Mouse (Mus musculus): ENCODE data around the gene Gm49387. TPM values are rescaled to one million over a fixed set of nuclear protein-coding genes. Genes with fewer than 3 reads are reported as not detected.
A peak's percentile ranks its signal among the peaks of the same experiment; 100 is the strongest.

Gm49387 gene
- polyA plus RNA-seq, 1 experiment from 2014 or later, result 0.37 TPM

DNA sequence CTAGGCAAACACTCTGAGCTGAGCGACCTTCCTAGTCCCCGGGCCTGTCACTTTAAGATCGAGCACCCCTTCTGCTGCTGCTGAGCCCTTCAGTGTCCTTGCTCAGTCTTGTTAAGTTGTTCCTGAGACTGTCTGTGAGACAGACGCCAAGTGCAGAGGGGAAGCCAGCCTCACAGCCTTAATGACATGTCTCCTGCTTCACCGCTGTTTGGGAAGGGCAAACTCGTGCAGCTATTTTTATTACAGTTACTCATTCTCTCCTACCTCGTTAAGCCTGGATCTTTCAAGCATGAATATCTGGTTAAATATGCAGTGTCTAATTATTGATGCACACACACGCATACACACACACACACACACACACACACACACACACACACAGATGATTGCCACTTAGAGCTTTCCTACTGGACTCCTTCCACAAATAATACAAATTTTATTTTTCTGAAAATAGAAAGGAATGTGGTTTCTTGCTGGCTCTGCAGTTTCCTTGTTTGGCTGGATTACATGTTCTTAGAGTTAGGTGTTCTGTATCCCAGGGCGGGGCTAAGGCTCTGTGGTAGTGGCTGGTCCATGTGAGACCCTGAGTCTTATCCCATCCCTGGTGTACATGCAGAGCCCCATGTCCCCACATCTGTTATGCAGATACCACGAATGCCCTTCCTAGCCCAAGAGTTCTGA, 19.0 kb upstream of the Gm49387 start:
- H3K36me3 ChIP-seq, result no peaks in the 10 kb centered on the region
- 31% methylated on average over 10 of the region's 10 CpGs for WGBS
- H3K4me2 ChIP-seq (replicated peaks), result no peak overlapping the region
- peaks cover 65% of the 10 kb centered on the region for H3K4me1 ChIP-seq
- H3K9ac ChIP-seq (replicated peaks), result no peak overlapping the region
- no peak for ATAC-seq (replicated peaks)
- no peaks in the 10 kb centered on the region for H3K9me3 ChIP-seq
- H3K27me3 ChIP-seq, result no peaks in the 10 kb centered on the region
- no peak overlapping the region for H3K4me3 ChIP-seq
- peak overlapping the region; percentile 98 for H3K27ac ChIP-seq (replicated peaks)

GRCm38 (mm10) chr14:31658126-31658680, 17.5 kb upstream of the Gm49387 start:
- H3K9me3 ChIP-seq, result no peaks in the 10 kb centered on the region
- no peak overlapping the region for H3K27ac ChIP-seq (replicated peaks)
- H3K9ac ChIP-seq (replicated peaks), result no peak overlapping the region
- no peaks in the 10 kb centered on the region for H3K27me3 ChIP-seq
- no peak overlapping the region for H3K4me2 ChIP-seq (replicated peaks)
- H3K4me3 ChIP-seq, result no peak overlapping the region
- no peak for ATAC-seq (replicated peaks)
- H3K4me1 ChIP-seq, result peaks cover 51% of the 10 kb centered on the region
- WGBS, result 79% methylated on average over 8 of the region's 8 CpGs
- no peaks in the 10 kb centered on the region for H3K36me3 ChIP-seq

- no peaks in the 10 kb centered on the region for H3K27me3 ChIP-seq
- no peak overlapping the region for H3K4me3 ChIP-seq
- H3K36me3 ChIP-seq, result no peaks in the 10 kb centered on the region
- H3K4me2 ChIP-seq (replicated peaks), result no peak overlapping the region
- 35% methylated on average over 5 of the region's 5 CpGs for WGBS
- ATAC-seq (replicated peaks), result peak; percentile 11; the same call in 1 of the 2 replicates
- no peaks in the 10 kb centered on the region for H3K9me3 ChIP-seq
- H3K4me1 ChIP-seq, result peaks cover 41% of the 10 kb centered on the region
- H3K9ac ChIP-seq (replicated peaks), result no peak overlapping the region
- 0 out of 2 replicates have a peak overlapping the region, but pooled peaks have one; percentile 15 for H3K27ac ChIP-seq (replicated peaks)
These were observed 16.4 kb upstream of the Gm49387 start for GRCm38 (mm10) chr14:31656857-31657645.

- no peak for ATAC-seq (replicated peaks)
- Histone ChIP-seq H3K27ac (replicated peaks) (no peak overlapping the region), H3K4me2 (replicated peaks) (no peak overlapping the region), H3K9me3 (no peaks in the 10 kb centered on the region), H3K4me1 (peaks cover 36% of the 10 kb centered on the region), H3K9ac (replicated peaks) (no peak overlapping the region), H3K36me3 (no peaks in the 10 kb centered on the region), H3K4me3 (no peak overlapping the region), H3K27me3 (no peaks in the 10 kb centered on the region)
- WGBS, result 82% methylated on average over 7 of the region's 7 CpGs
These were observed 15.7 kb upstream of the Gm49387 start for GRCm38 (mm10) chr14:31656386-31656785.

DNA sequence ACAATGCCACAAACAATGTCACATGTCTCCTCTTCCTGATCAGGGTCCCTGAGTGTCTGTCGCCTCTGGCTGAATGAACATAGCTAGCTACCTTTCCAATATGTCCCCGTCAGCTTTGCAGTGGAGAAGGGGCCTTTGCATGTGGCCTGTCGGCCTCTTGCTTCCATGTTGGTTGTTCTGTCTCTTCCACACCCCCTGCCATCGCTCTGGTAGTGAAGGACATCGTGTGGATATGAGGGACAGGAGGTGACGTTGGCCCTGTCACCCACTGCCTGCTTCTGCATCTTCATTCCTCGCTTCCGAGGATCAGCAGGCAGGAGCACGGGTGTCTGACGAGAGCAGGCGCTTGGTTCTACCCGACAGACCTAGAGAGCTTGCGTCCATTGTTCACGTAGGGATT, 14.7 kb upstream of the Gm49387 start:
- no peaks in the 10 kb centered on the region for H3K27me3 ChIP-seq
- no peak for ATAC-seq (replicated peaks)
- H3K36me3 ChIP-seq, result no peaks in the 10 kb centered on the region
- no peaks in the 10 kb centered on the region for H3K9me3 ChIP-seq
- H3K4me3 ChIP-seq, result no peak overlapping the region
- H3K4me1 ChIP-seq, result peaks cover 27% of the 10 kb centered on the region
- H3K4me2 ChIP-seq (replicated peaks), result no peak overlapping the region
- no peak overlapping the region for H3K27ac ChIP-seq (replicated peaks)
- no peak overlapping the region for H3K9ac ChIP-seq (replicated peaks)
- WGBS, result 78% methylated on average over 14 of the region's 14 CpGs

DNA sequence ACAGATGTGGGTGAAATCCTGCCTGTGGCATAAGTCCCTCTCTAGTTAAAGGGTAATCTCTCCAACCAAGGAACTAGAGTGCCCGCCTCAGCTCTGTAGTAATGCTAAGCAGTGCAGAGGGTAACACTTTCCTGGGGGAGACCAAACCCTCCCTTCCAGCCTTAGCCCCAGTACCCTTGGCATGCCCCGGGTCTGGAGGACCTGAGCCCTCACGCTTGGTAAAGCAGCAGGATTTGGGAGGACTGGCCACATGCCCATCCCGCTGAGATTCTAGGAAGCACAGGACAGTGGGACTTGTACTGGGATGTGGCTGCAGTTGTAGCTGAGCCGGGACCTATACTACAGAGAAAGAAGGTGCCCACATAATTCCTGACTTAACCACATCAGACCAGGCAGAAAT, 14.1 kb upstream of the Gm49387 start:
- Histone ChIP-seq H3K9me3 (no peaks in the 10 kb centered on the region), H3K36me3 (no peaks in the 10 kb centered on the region), H3K4me2 (replicated peaks) (no peak overlapping the region), H3K27me3 (no peaks in the 10 kb centered on the region), H3K4me3 (no peak overlapping the region), H3K9ac (replicated peaks) (no peak overlapping the region), H3K4me1 (peaks cover 21% of the 10 kb centered on the region), H3K27ac (replicated peaks) (no peak overlapping the region)
- ATAC-seq (replicated peaks), result no peak
- WGBS, result 84% methylated on average over 5 of the region's 5 CpGs

- H3K9ac ChIP-seq (replicated peaks), result no peak overlapping the region
- no peaks in the 10 kb centered on the region for H3K9me3 ChIP-seq
- peaks cover 9% of the 10 kb centered on the region for H3K4me1 ChIP-seq
- H3K4me2 ChIP-seq (replicated peaks), result no peak overlapping the region
- H3K36me3 ChIP-seq, result no peaks in the 10 kb centered on the region
- H3K27ac ChIP-seq (replicated peaks), result no peak overlapping the region
- no peak overlapping the region for H3K4me3 ChIP-seq
- no peak for ATAC-seq (replicated peaks)
- WGBS, result 85% methylated on average over 14 of the region's 14 CpGs
- no peaks in the 10 kb centered on the region for H3K27me3 ChIP-seq
These were observed 12.6 kb upstream of the Gm49387 start for GRCm38 (mm10) chr14:31653101-31653875.

DNA sequence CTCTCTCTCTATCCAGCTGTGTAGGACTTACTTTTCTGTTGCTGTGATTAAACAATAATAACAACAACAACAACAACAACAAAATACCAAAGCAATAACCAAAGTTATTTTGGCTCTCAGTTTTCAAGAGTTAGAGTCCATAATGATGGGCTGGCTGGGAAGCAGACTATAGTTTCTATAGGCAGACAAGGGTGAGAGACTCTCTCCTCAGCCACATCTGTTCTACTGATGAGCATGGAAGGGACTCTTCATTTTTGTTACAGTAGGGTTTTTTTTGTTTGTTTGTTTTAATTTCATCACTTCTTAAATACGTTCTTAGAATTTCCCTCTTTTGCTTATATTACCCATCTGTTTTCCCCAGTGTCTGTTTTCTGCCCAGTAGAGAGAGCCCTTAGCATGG, 11.9 kb upstream of the Gm49387 start:
- H3K9me3 ChIP-seq, result no peaks in the 10 kb centered on the region
- no peaks in the 10 kb centered on the region for H3K36me3 ChIP-seq
- WGBS, result 88% methylated on average over 1 of the region's 1 CpGs
- ATAC-seq (replicated peaks), result no peak
- peaks cover 8% of the 10 kb centered on the region for H3K4me1 ChIP-seq
- no peak overlapping the region for H3K4me2 ChIP-seq (replicated peaks)
- no peak overlapping the region for H3K4me3 ChIP-seq
- no peak overlapping the region for H3K9ac ChIP-seq (replicated peaks)
- H3K27me3 ChIP-seq, result no peaks in the 10 kb centered on the region
- H3K27ac ChIP-seq (replicated peaks), result no peak overlapping the region

DNA sequence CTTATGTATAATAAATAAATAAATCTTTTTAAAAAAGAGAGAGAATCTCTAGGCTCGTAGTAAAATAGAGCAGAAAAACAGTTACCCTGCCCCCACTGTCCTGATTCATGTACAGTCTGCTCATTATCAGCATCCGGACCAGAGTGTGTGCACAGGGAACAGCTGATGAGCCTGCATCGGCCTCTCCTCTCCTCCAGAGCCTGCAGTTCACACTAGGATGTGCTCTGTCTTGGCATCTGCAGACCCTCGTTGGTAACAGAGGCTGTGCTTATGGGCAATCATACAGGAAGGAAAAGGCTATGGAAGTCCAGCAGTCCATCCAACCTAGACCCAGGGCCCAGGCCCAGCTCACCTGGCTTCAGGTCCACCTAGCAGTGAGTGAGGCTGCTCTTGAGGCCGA, 11.4 kb upstream of the Gm49387 start:
- Histone ChIP-seq H3K9me3 (no peaks in the 10 kb centered on the region), H3K36me3 (no peaks in the 10 kb centered on the region), H3K27ac (replicated peaks) (no peak overlapping the region), H3K27me3 (no peaks in the 10 kb centered on the region), H3K4me2 (replicated peaks) (no peak overlapping the region), H3K4me3 (no peak overlapping the region), H3K4me1 (peaks cover 3% of the 10 kb centered on the region), H3K9ac (replicated peaks) (no peak overlapping the region)
- WGBS, result 75% methylated on average over 5 of the region's 5 CpGs
- no peak for ATAC-seq (replicated peaks)

DNA sequence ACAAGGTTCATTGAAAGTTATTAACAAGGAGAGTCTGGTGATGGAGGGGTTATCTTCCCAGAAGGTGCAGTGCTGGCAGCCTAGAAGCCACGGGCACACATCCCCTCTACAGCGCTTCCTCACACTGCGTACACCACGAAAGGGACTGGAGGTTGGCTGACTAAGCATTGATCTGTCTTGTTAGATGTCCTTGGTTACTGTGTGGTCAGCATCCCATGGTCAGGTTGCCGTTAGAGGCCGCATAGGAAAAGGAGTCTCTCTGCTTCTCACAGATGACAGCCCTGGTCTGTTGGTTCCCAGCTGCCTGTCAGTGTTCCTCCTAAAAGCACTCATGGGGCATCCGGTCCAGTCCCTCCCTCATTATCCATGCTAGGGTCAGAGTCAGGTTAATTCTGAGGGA, 10.5 kb upstream of the Gm49387 start:
- H3K27me3 ChIP-seq, result no peaks in the 10 kb centered on the region
- no peak overlapping the region for H3K9ac ChIP-seq (replicated peaks)
- no peaks in the 10 kb centered on the region for H3K4me1 ChIP-seq
- no peak overlapping the region for H3K4me2 ChIP-seq (replicated peaks)
- H3K36me3 ChIP-seq, result no peaks in the 10 kb centered on the region
- no peak overlapping the region for H3K4me3 ChIP-seq
- 93% methylated on average over 7 of the region's 7 CpGs for WGBS
- no peaks in the 10 kb centered on the region for H3K9me3 ChIP-seq
- no peak overlapping the region for H3K27ac ChIP-seq (replicated peaks)
- ATAC-seq (replicated peaks), result no peak

GRCm38 (mm10) chr14:31650347-31650746, 9.7 kb upstream of the Gm49387 start:
- ATAC-seq (replicated peaks), result no peak
- no peaks in the 10 kb centered on the region for H3K9me3 ChIP-seq
- H3K9ac ChIP-seq (replicated peaks), result no peak overlapping the region
- H3K4me2 ChIP-seq (replicated peaks), result no peak overlapping the region
- H3K27ac ChIP-seq (replicated peaks), result no peak overlapping the region
- WGBS, result 99% methylated on average over 3 of the region's 3 CpGs
- no peaks in the 10 kb centered on the region for H3K27me3 ChIP-seq
- no peak overlapping the region for H3K4me3 ChIP-seq
- no peaks in the 10 kb centered on the region for H3K4me1 ChIP-seq
- no peaks in the 10 kb centered on the region for H3K36me3 ChIP-seq

DNA sequence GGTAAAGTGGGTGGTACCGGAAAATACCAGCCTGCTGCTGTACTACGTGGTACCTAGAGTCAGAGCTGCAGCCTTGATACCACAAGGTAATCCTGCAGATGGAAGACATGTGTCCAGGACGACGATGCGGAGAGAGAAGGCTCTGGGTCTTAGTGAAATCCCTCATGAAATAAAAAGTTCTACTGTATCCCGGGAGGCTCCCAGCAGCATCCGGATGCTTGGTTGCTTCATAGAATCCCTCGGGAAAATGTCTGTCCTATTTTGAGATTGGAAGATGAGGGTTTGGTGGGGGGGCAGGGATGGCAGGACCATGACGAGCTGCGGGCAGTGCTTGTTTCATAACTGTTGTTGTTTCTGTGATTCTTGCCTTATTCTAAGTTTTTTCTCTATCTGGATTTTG, 7.3 kb upstream of the Gm49387 start:
- Histone ChIP-seq H3K4me2 (replicated peaks) (no peak overlapping the region), H3K4me1 (no peaks in the 10 kb centered on the region), H3K27ac (replicated peaks) (no peak overlapping the region), H3K9ac (replicated peaks) (no peak overlapping the region), H3K9me3 (no peaks in the 10 kb centered on the region), H3K4me3 (no peak overlapping the region), H3K36me3 (no peaks in the 10 kb centered on the region), H3K27me3 (no peaks in the 10 kb centered on the region)
- WGBS, result 83% methylated on average over 10 of the region's 10 CpGs
- ATAC-seq (replicated peaks), result no peak
